Comparison of ENCODE assay signal across 8 mouse cellular contexts in the genomic region with DNA sequence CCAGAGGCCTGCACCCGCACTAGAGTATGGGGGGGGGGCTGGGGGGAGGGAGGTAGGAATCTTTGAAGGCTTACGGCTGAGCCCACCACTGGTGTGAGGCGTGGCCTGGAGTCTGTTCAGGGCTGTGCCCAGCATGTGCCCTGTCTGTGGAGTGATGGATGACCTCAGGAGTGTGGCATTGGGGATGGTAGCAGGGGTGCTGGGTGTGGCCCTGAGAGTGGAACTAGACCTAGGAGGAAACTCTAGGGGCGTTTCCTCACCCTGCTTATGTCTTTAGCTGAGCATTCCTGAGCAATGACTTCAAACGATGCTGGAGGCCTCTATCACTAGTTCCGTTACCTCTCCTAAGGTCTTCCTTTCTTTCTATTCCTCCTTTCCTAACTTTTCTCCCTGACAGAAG. TPM values are rescaled to one million over a fixed set of nuclear protein-coding genes. Genes with fewer than 3 reads are reported as not detected.
DNase-seq lines count a peak whose midpoint lies in the region; ATAC-seq and TF ChIP-seq lines count a peak whose summit lies in the region.

No protein-coding gene starts in this region.

- H3K9ac ChIP-seq in embryonic facial prominence, embryonic 11.5 days (replicated peaks; ENCODE audit: low read length): peak overlapping the region; percentile 18; the same call in 1 of the 2 replicates
- H3K9ac ChIP-seq in liver, embryonic 16.5 days (ENCODE audit: low read depth, low read length): peak overlapping the region; percentile 52

- peak; percentile 20 for DNase-seq in adrenal gland, postnatal 14 days
- no peak for DNase-seq in adrenal gland, adult 8-10 months
- DNase-seq in embryonic facial prominence, embryonic 11.5 days (ENCODE audit: low spot score): no peak
- peak; percentile 55 for DNase-seq in heart, postnatal 4 days
- DNase-seq in thymus, adult 18-20 months: no peak
- no peak for DNase-seq in urinary bladder, adult 18-20 months (ENCODE audit: low spot score in 2 of 2)

- 39% methylated on average over 6 of the region's 6 CpGs for WGBS in embryonic facial prominence, embryonic 11.5 days
- 48% methylated on average over 6 of the region's 6 CpGs for WGBS in liver, embryonic 16.5 days (ENCODE audit: insufficient replicate concordance)
- 41% methylated on average over 6 of the region's 6 CpGs for WGBS in small intestine, adult 2 months

- no peak for ATAC-seq in embryonic facial prominence, embryonic 11.5 days (replicated peaks; ENCODE audit: insufficient number of reproducible peaks, low FRiP score, low TSS enrichment, low read depth)
- no peak for ATAC-seq in liver, embryonic 16.5 days (ENCODE audit: low read depth)

- TF ChIP-seq CTCF in small intestine, adult 2 months (IDR thresholded peaks at IDR 0.05; ENCODE audit: extremely low read depth, insufficient read length, insufficient replicate concordance, low read depth, low read length): no peak

- TF ChIP-seq POLR2A in small intestine, adult 2 months (IDR thresholded peaks at IDR 0.05; ENCODE audit: low read depth, low read length): no peak

- no peak overlapping the region for H3K27ac ChIP-seq in embryonic facial prominence, embryonic 11.5 days (replicated peaks; ENCODE audit: low read depth, low read length)
- H3K27ac ChIP-seq in liver, embryonic 16.5 days (ENCODE audit: low read length): peak overlapping the region; percentile 72; the same call in 1 of the 2 replicates
- peak overlapping the region; percentile 67 for H3K27ac ChIP-seq in small intestine, adult 2 months (ENCODE audit: insufficient read depth, low read depth, low read length)

- peak overlapping the region; percentile 38 for H3K4me3 ChIP-seq in embryonic facial prominence, embryonic 11.5 days (ENCODE audit: low read depth, low read length)
- H3K4me3 ChIP-seq in liver, embryonic 16.5 days (ENCODE audit: low read depth, low read length): peak overlapping the region; percentile 60
- H3K4me3 ChIP-seq in small intestine, adult 2 months (ENCODE audit: low read depth, low read length): peak overlapping the region; percentile 53

- H3K4me2 ChIP-seq in embryonic facial prominence, embryonic 11.5 days (ENCODE audit: low read depth, low read length): peak overlapping the region; percentile 76
- peak overlapping the region; percentile 61 for H3K4me2 ChIP-seq in liver, embryonic 16.5 days (ENCODE audit: low read depth, low read length)

- H3K9me3 ChIP-seq in embryonic facial prominence, embryonic 11.5 days (replicated peaks; ENCODE audit: control insufficient read depth, low read length): no peaks in the 10 kb centered on the region
- H3K9me3 ChIP-seq in liver, embryonic 16.5 days (replicated peaks; ENCODE audit: control insufficient read depth, low read length): no peaks in the 10 kb centered on the region

- H3K4me1 ChIP-seq in embryonic facial prominence, embryonic 11.5 days (ENCODE audit: control insufficient read depth, insufficient read depth, low read length): no peaks in the 10 kb centered on the region
- H3K4me1 ChIP-seq in liver, embryonic 16.5 days (ENCODE audit: control insufficient read depth, low read depth, low read length): peaks cover 10% of the 10 kb centered on the region
- H3K4me1 ChIP-seq in small intestine, adult 2 months (ENCODE audit: control insufficient read depth, insufficient read depth, insufficient read length, low read length): peaks cover 31% of the 10 kb centered on the region

- no peaks in the 10 kb centered on the region for H3K36me3 ChIP-seq in embryonic facial prominence, embryonic 11.5 days (replicated peaks; ENCODE audit: control insufficient read depth, insufficient read depth, low read depth, low read length)
- H3K36me3 ChIP-seq in liver, embryonic 16.5 days (ENCODE audit: control insufficient read depth, insufficient read depth): no peaks in the 10 kb centered on the region
- H3K36me3 ChIP-seq in small intestine, adult 2 months (ENCODE audit: control insufficient read depth, insufficient read depth, low read length): no peaks in the 10 kb centered on the region

- no peaks in the 10 kb centered on the region for H3K27me3 ChIP-seq in embryonic facial prominence, embryonic 11.5 days (ENCODE audit: control insufficient read depth, insufficient read depth, low read length)
- no peaks in the 10 kb centered on the region for H3K27me3 ChIP-seq in liver, embryonic 16.5 days (ENCODE audit: control insufficient read depth, insufficient read depth, low read depth, low read length)
- no peaks in the 10 kb centered on the region for H3K27me3 ChIP-seq in small intestine, adult 2 months (ENCODE audit: control insufficient read depth, insufficient read depth, low read length)

RNA-seq across cellular contexts. Expression of gene Prkcg, which starts 2.2 kb away (rescaled TPM):
- 2.1 and 2.3 TPM in 2 replicates for total RNA-seq in adrenal gland, postnatal 14 days (2021)
- 1 to 10 TPM in 3 of 4 experiments, under 1 TPM in 1; 0.63 to 1.9 (median 1.6) TPM for total RNA-seq in adrenal gland, adult 8-10 months (2022)
- polyA plus RNA-seq in embryonic facial prominence, embryonic 11.5 days (2014; fragmentation: Nextera tagmentation; extraction: Ambion mirVana): 0.39 and 2.0 TPM in 2 replicates
- total RNA-seq in heart, postnatal 4 days (2021): 1 to 10 TPM; 5.7 to 8.5 TPM
- polyA plus RNA-seq in liver, embryonic 16.5 days (2015; fragmentation: Nextera tagmentation; extraction: Ambion mirVana): 0.68 TPM in 1 of 2 replicates, not detected in the other
- polyA plus RNA-seq in small intestine, adult 2 months (2012; rRNA removed): 0.60 and 1.0 TPM in 2 replicates

RNA-seq across cellular contexts. Expression of gene Myadm, which starts 2.3 kb away (rescaled TPM):
- total RNA-seq in adrenal gland, postnatal 14 days (2021): 94.6 and 99.3 TPM in 2 replicates
- 10 to 100 TPM; 58.4 to 87.4 (median 71.8) TPM for total RNA-seq in adrenal gland, adult 8-10 months (2022)
- polyA plus RNA-seq in embryonic facial prominence, embryonic 11.5 days (2014; fragmentation: Nextera tagmentation; extraction: Ambion mirVana): 36.9 and 38.5 TPM in 2 replicates
- total RNA-seq in heart, postnatal 4 days (2021): 100 to 1,000 TPM; 299 to 315 TPM
- polyA plus RNA-seq in liver, embryonic 16.5 days (2015; fragmentation: Nextera tagmentation; extraction: Ambion mirVana): 41.4 and 55.1 TPM in 2 replicates
- polyA plus RNA-seq in small intestine, adult 2 months (2012; rRNA removed): 132 and 142 TPM in 2 replicates

RNA-seq across cellular contexts. Expression of gene Cacng7, which starts 41.6 kb away (rescaled TPM):
- 7.3 and 10.9 TPM in 2 replicates for total RNA-seq in adrenal gland, postnatal 14 days (2021)
- 10 to 100 TPM in 2 of 4 experiments, 1 to 10 TPM in 2; 9.1 to 25.6 (median 14.2) TPM for total RNA-seq in adrenal gland, adult 8-10 months (2022)
- 2.6 and 2.9 TPM in 2 replicates for polyA plus RNA-seq in embryonic facial prominence, embryonic 11.5 days (2014; fragmentation: Nextera tagmentation; extraction: Ambion mirVana)
- total RNA-seq in heart, postnatal 4 days (2021): 1 to 10 TPM; 6.9 to 7.4 TPM
- not detected in 2 replicates for polyA plus RNA-seq in liver, embryonic 16.5 days (2015; fragmentation: Nextera tagmentation; extraction: Ambion mirVana)
- polyA plus RNA-seq in small intestine, adult 2 months (2012; rRNA removed): 7.5 and 8.8 TPM in 2 replicates

RNA-seq across cellular contexts. Expression of gene Nlrp12, which starts 41.7 kb away (rescaled TPM):
- 0.15 TPM in 1 of 2 replicates, not detected in the other for total RNA-seq in adrenal gland, postnatal 14 days (2021)
- total RNA-seq in adrenal gland, adult 8-10 months (2022): under 1 TPM in 1 of 4 experiments, not detected in 3; 0.11 TPM
- not detected in 2 replicates for polyA plus RNA-seq in embryonic facial prominence, embryonic 11.5 days (2014; fragmentation: Nextera tagmentation; extraction: Ambion mirVana)
- under 1 TPM; 0.07 TPM for total RNA-seq in heart, postnatal 4 days (2021)
- polyA plus RNA-seq in liver, embryonic 16.5 days (2015; fragmentation: Nextera tagmentation; extraction: Ambion mirVana): 0.46 and 0.57 TPM in 2 replicates
- 0.05 and 0.06 TPM in 2 replicates for polyA plus RNA-seq in small intestine, adult 2 months (2012; rRNA removed)

Comparison
In these comparisons a context has a peak if more than half of its experiments do, and no peak if none do; other contexts are left out.
1. DNase-seq: peak in adrenal gland, postnatal 14 days (single experiment) and heart, postnatal 4 days (single experiment); none in adrenal gland, adult 8-10 months (single experiment), embryonic facial prominence, embryonic 11.5 days (single experiment), thymus, adult 18-20 months (0 of 2) and urinary bladder, adult 18-20 months (0 of 2).
2. Peak in every context shown above with its lines, with median percentiles within 50 percentile points of each other: H3K4me3 ChIP-seq.